Mouse (Mus musculus): Measurements from ENCODE around the gene Sirt7. TPM values are rescaled to one million over a fixed set of nuclear protein-coding genes. Genes with fewer than 3 reads are reported as not detected.

Sirt7 gene
- polyA plus RNA-seq, 2 experiments: 27.5 to 43.7 TPM

- ATAC-seq (ENCODE audit: low FRiP score, low read depth): no peak
- WGBS: 98% methylated on average over 6 of the region's 6 CpGs
- H3K27ac ChIP-seq (replicated peaks; ENCODE audit: low read depth, low read length): no peak overlapping the region
- H3K9ac ChIP-seq (ENCODE audit: low read depth, low read length, severe bottlenecking): no peak overlapping the region
- TF ChIP-seq POLR2A (IDR thresholded peaks at IDR 0.05; ENCODE audit: borderline replicate concordance, extremely low read depth, insufficient read depth, insufficient read length): no peak
- no peak overlapping the region for H3K4me3 ChIP-seq (replicated peaks; ENCODE audit: low read length)
- DNase-seq (ENCODE audit: low spot score): no peak
- no peaks in the 10 kb centered on the region for H3K9me3 ChIP-seq (ENCODE audit: control insufficient read depth, low read length)
- H3K27me3 ChIP-seq (ENCODE audit: control insufficient read depth, insufficient read depth, low read length): no peaks in the 10 kb centered on the region
- H3K4me2 ChIP-seq (replicated peaks; ENCODE audit: low read depth, low read length, severe bottlenecking): no peak overlapping the region
- H3K36me3 ChIP-seq (ENCODE audit: control insufficient read depth, insufficient read depth, low read length): peaks cover 72% of the 10 kb centered on the region
- peaks cover 11% of the 10 kb centered on the region for H3K4me1 ChIP-seq (ENCODE audit: control insufficient read depth, insufficient read depth, low read length)
These were observed 9.9 kb downstream of the Sirt7 start for GRCm38 (mm10) chr11:120615167-120615566.

DNA sequence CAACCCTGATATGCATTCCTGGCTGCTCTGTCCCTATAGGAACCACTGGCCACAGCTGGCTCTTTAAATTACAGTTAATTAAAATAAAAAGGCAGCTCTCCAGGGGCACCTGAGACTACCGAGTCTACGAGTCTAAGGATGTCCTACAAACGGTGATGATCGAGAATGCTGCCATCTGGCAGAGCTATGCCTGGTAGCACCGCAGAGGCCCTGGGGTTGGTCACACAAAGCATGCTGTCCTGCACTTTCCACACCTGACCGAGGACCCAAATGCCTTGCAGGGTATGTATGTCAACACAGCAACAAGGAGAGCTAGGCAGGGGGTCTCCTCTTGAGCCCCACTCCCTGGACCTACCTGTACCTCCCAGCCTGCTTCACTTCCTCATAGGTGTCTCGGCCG is 11.1 kb downstream of the Sirt7 start:
- H3K36me3 ChIP-seq (ENCODE audit: control insufficient read depth, insufficient read depth, low read length): peaks cover 63% of the 10 kb centered on the region
- no peak overlapping the region for H3K27ac ChIP-seq (replicated peaks; ENCODE audit: low read depth, low read length)
- ATAC-seq (ENCODE audit: low FRiP score, low read depth) (no peak), DNase-seq (ENCODE audit: low spot score) (no peak)
- TF ChIP-seq POLR2A (IDR thresholded peaks at IDR 0.05; ENCODE audit: borderline replicate concordance, extremely low read depth, insufficient read depth, insufficient read length): no peak
- H3K4me2 ChIP-seq (replicated peaks; ENCODE audit: low read depth, low read length, severe bottlenecking): no peak overlapping the region
- H3K4me1 ChIP-seq (ENCODE audit: control insufficient read depth, insufficient read depth, low read length): peaks cover 11% of the 10 kb centered on the region
- H3K4me3 ChIP-seq (replicated peaks; ENCODE audit: low read length): no peak overlapping the region
- WGBS: 85% methylated on average over 8 of the region's 8 CpGs
- no peak overlapping the region for H3K9ac ChIP-seq (ENCODE audit: low read depth, low read length, severe bottlenecking)
- no peaks in the 10 kb centered on the region for H3K9me3 ChIP-seq (ENCODE audit: control insufficient read depth, low read length)
- H3K27me3 ChIP-seq (ENCODE audit: control insufficient read depth, insufficient read depth, low read length): peaks cover 1% of the 10 kb centered on the region

DNA sequence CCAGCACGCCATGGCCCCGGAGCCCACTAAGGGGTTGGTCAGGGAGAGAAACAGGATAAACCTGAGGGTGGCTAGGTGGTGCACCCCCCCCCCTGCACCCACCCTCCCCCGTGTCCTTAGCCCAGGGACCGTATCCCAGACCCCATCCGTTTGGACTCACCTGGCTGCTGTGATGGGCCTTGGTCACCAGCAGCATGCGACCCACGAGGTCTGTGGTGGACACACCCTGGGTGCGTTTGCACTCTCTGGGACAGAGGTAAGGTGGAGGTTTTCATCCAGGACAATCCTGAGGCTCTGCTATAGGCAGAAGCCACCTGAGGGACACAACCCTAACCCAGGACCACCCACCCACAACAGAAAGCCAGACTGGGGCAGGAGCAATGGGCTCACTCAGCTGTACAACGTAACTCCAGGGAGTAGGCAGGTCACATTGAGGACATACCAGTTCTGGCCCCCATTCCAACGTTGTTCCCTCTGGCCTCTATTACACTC is 11.5 kb downstream of the Sirt7 start:
- peaks cover 59% of the 10 kb centered on the region for H3K36me3 ChIP-seq (ENCODE audit: control insufficient read depth, insufficient read depth, low read length)
- H3K27ac ChIP-seq (replicated peaks; ENCODE audit: low read depth, low read length): no peak overlapping the region
- DNase-seq (ENCODE audit: low spot score): no peak
- no peak overlapping the region for H3K9ac ChIP-seq (ENCODE audit: low read depth, low read length, severe bottlenecking)
- no peak overlapping the region for H3K4me2 ChIP-seq (replicated peaks; ENCODE audit: low read depth, low read length, severe bottlenecking)
- WGBS: 90% methylated on average over 10 of the region's 10 CpGs
- H3K4me1 ChIP-seq (ENCODE audit: control insufficient read depth, insufficient read depth, low read length): peaks cover 12% of the 10 kb centered on the region
- H3K9me3 ChIP-seq (ENCODE audit: control insufficient read depth, low read length): no peaks in the 10 kb centered on the region
- TF ChIP-seq POLR2A (IDR thresholded peaks at IDR 0.05; ENCODE audit: borderline replicate concordance, extremely low read depth, insufficient read depth, insufficient read length): no peak
- H3K27me3 ChIP-seq (ENCODE audit: control insufficient read depth, insufficient read depth, low read length): peaks cover 6% of the 10 kb centered on the region
- H3K4me3 ChIP-seq (replicated peaks; ENCODE audit: low read length): no peak overlapping the region
- ATAC-seq (ENCODE audit: low FRiP score, low read depth): no peak

- H3K4me2 ChIP-seq (replicated peaks; ENCODE audit: low read depth, low read length, severe bottlenecking): no peak overlapping the region
- whole genome bisulfite sequencing: 28% methylated on average over 6 of the region's 6 CpGs
- DNase-seq (ENCODE audit: low spot score) (peak; percentile 46), ATAC-seq (ENCODE audit: low FRiP score, low read depth) (no peak)
- H3K36me3 ChIP-seq (ENCODE audit: control insufficient read depth, insufficient read depth, low read length): peaks cover 56% of the 10 kb centered on the region
- H3K27me3 ChIP-seq (ENCODE audit: control insufficient read depth, insufficient read depth, low read length): peaks cover 6% of the 10 kb centered on the region
- H3K4me3 ChIP-seq (replicated peaks; ENCODE audit: low read length): no peak overlapping the region
- H3K27ac ChIP-seq (replicated peaks; ENCODE audit: low read depth, low read length): no peak overlapping the region
- peaks cover 20% of the 10 kb centered on the region for H3K4me1 ChIP-seq (ENCODE audit: control insufficient read depth, insufficient read depth, low read length)
- H3K9me3 ChIP-seq (ENCODE audit: control insufficient read depth, low read length): no peaks in the 10 kb centered on the region
- no peak for TF ChIP-seq POLR2A (IDR thresholded peaks at IDR 0.05; ENCODE audit: borderline replicate concordance, extremely low read depth, insufficient read depth, insufficient read length)
- H3K9ac ChIP-seq (ENCODE audit: low read depth, low read length, severe bottlenecking): no peak overlapping the region
These were observed 12.3 kb downstream of the Sirt7 start for GRCm38 (mm10) chr11:120612763-120613162.

DNA sequence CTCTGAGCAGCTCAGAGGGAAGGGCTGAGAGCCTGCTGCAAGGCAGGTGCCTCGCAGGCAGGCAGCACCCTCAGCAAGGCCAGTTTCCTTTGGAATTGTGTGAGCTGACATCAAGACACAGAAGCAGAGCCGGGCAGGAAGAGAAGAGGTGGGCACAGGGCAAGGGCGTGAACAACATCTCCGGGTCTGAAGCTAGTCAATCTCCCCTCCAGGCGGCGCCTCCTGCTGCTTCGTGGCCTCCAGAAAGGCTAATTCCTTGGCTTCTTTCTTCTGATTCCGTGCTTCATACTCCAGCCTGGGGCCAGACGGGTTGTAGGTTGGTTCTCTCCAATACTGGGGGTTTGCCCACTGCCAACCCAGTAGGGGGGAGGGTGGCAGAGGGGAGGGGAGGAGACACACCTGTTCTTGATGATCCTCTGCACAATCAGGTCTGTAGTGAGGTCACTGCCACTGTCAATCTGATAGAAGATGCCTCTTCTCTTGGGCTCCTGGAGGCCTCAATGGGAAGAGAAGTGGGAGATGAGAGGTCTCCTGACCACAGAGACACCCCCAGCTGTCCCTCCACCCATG is 14.5 kb downstream of the Sirt7 start:
- Histone ChIP-seq H3K9me3 (ENCODE audit: control insufficient read depth, low read length) (no peaks in the 10 kb centered on the region), H3K4me3 (replicated peaks; ENCODE audit: low read length) (no peak overlapping the region), H3K4me1 (ENCODE audit: control insufficient read depth, insufficient read depth, low read length) (peaks cover 9% of the 10 kb centered on the region; the same call in 1 of the 2 replicates), H3K27me3 (ENCODE audit: control insufficient read depth, insufficient read depth, low read length) (peaks cover 6% of the 10 kb centered on the region), H3K4me2 (replicated peaks; ENCODE audit: low read depth, low read length, severe bottlenecking) (no peak overlapping the region), H3K9ac (ENCODE audit: low read depth, low read length, severe bottlenecking) (no peak overlapping the region), H3K27ac (replicated peaks; ENCODE audit: low read depth, low read length) (no peak overlapping the region), H3K36me3 (ENCODE audit: control insufficient read depth, insufficient read depth, low read length) (peaks cover 67% of the 10 kb centered on the region)
- 73% methylated on average over 9 of the region's 9 CpGs for WGBS
- TF ChIP-seq POLR2A (IDR thresholded peaks at IDR 0.05; ENCODE audit: borderline replicate concordance, extremely low read depth, insufficient read depth, insufficient read length): no peak
- ATAC-seq (ENCODE audit: low FRiP score, low read depth) (no peak), DNase-seq (ENCODE audit: low spot score) (no peak)
